Mouse (Mus musculus): ENCODE measurements at regions not wholly inside any gene's neighbourhood (a gene's known extent, or its start where the extent isn't known, plus 50 kb on each side); places are given as distances from the start of the nearest gene placed in this dataset.

GRCm38 (mm10) chr9:32927656-32928055 lies 291.6 kb downstream of the Ets1 start:
- Histone ChIP-seq H3K4me3 (no peak overlapping the region), H3K9ac (ENCODE audit: low read depth, low read length) (no peak overlapping the region), H3K27ac (peak overlapping the region; percentile 5; the same call in 1 of the 2 replicates), H3K79me2 (replicated peaks; ENCODE audit: control insufficient read depth, insufficient read depth, low read length) (no peaks in the 10 kb centered on the region), H3K27me3 (ENCODE audit: control insufficient read depth, insufficient read depth, low read length) (no peaks in the 10 kb centered on the region), H3K4me1 (ENCODE audit: control insufficient read depth, insufficient read depth, low read length) (peaks cover 17% of the 10 kb centered on the region), H3K36me3 (ENCODE audit: control insufficient read depth, insufficient read depth, low read length) (peaks cover 11% of the 10 kb centered on the region)
- no peak for DNase-seq
- no peak for TF ChIP-seq CTCF (IDR thresholded peaks at IDR 0.05)
- TF ChIP-seq EP300 (IDR thresholded peaks at IDR 0.05; ENCODE audit: insufficient read depth, low read depth, low read length): no peak
- no peak for TF ChIP-seq POLR2A (IDR thresholded peaks at IDR 0.05; ENCODE audit: insufficient read depth, low read depth, low read length)
- intact Hi-C loops (cut with DNase I): no loop called here
- WGBS: 85% methylated on average over 1 of the region's 1 CpGs

GRCm38 (mm10) chr9:32928289-32929000 lies 292.4 kb downstream of the Ets1 start:
- H3K27ac ChIP-seq: no peak overlapping the region
- no peak overlapping the region for H3K4me3 ChIP-seq
- WGBS: 92% methylated on average over 8 of the region's 8 CpGs
- peaks cover 11% of the 10 kb centered on the region for H3K36me3 ChIP-seq (ENCODE audit: control insufficient read depth, insufficient read depth, low read length)
- no peak for DNase-seq
- H3K79me2 ChIP-seq (replicated peaks; ENCODE audit: control insufficient read depth, insufficient read depth, low read length): no peaks in the 10 kb centered on the region
- H3K27me3 ChIP-seq (ENCODE audit: control insufficient read depth, insufficient read depth, low read length): no peaks in the 10 kb centered on the region
- peaks cover 19% of the 10 kb centered on the region for H3K4me1 ChIP-seq (ENCODE audit: control insufficient read depth, insufficient read depth, low read length)
- intact Hi-C loops (cut with DNase I): no loop called here
- TF ChIP-seq EP300 (IDR thresholded peaks at IDR 0.05; ENCODE audit: insufficient read depth, low read depth, low read length): no peak
- TF ChIP-seq POLR2A (IDR thresholded peaks at IDR 0.05; ENCODE audit: insufficient read depth, low read depth, low read length): no peak
- no peak for TF ChIP-seq CTCF (IDR thresholded peaks at IDR 0.05)
- no peak overlapping the region for H3K9ac ChIP-seq (ENCODE audit: low read depth, low read length)

- no peaks in the 10 kb centered on the region for H3K79me2 ChIP-seq (replicated peaks; ENCODE audit: control insufficient read depth, insufficient read depth, low read length)
- WGBS: 89% methylated on average over 1 of the region's 1 CpGs
- H3K4me3 ChIP-seq: no peak overlapping the region
- TF ChIP-seq CTCF (IDR thresholded peaks at IDR 0.05) (no peak), POLR2A (IDR thresholded peaks at IDR 0.05; ENCODE audit: insufficient read depth, low read depth, low read length) (no peak), EP300 (IDR thresholded peaks at IDR 0.05; ENCODE audit: insufficient read depth, low read depth, low read length) (no peak)
- H3K9ac ChIP-seq (ENCODE audit: low read depth, low read length): no peak overlapping the region
- no peak overlapping the region for H3K27ac ChIP-seq
- DNase-seq: no peak
- peaks cover 18% of the 10 kb centered on the region for H3K36me3 ChIP-seq (ENCODE audit: control insufficient read depth, insufficient read depth, low read length)
- intact Hi-C loops (cut with DNase I): no loop called here
- H3K4me1 ChIP-seq (ENCODE audit: control insufficient read depth, insufficient read depth, low read length): peaks cover 25% of the 10 kb centered on the region
- H3K27me3 ChIP-seq (ENCODE audit: control insufficient read depth, insufficient read depth, low read length): no peaks in the 10 kb centered on the region
Measured at GRCm38 (mm10) chr9:32929331-32929730, 293.3 kb downstream of the Ets1 start.

GRCm38 (mm10) chr9:32929826-32930225 lies 293.8 kb downstream of the Ets1 start:
- H3K36me3 ChIP-seq (ENCODE audit: control insufficient read depth, insufficient read depth, low read length): peaks cover 20% of the 10 kb centered on the region
- no peak for DNase-seq
- WGBS: 96% methylated on average over 3 of the region's 3 CpGs
- H3K4me1 ChIP-seq (ENCODE audit: control insufficient read depth, insufficient read depth, low read length): peaks cover 27% of the 10 kb centered on the region
- intact Hi-C loops (cut with DNase I): loop anchor here (10.0 kb wide), 2 partner anchors 45 to 95 kb away; no protein-coding TSS in a partner anchor
- TF ChIP-seq EP300 (IDR thresholded peaks at IDR 0.05; ENCODE audit: insufficient read depth, low read depth, low read length) (no peak), CTCF (IDR thresholded peaks at IDR 0.05) (no peak), POLR2A (IDR thresholded peaks at IDR 0.05; ENCODE audit: insufficient read depth, low read depth, low read length) (no peak)
- no peaks in the 10 kb centered on the region for H3K79me2 ChIP-seq (replicated peaks; ENCODE audit: control insufficient read depth, insufficient read depth, low read length)
- H3K27me3 ChIP-seq (ENCODE audit: control insufficient read depth, insufficient read depth, low read length): no peaks in the 10 kb centered on the region
- no peak overlapping the region for H3K9ac ChIP-seq (ENCODE audit: low read depth, low read length)
- H3K27ac ChIP-seq: no peak overlapping the region
- no peak overlapping the region for H3K4me3 ChIP-seq

GRCm38 (mm10) chr9:32931266-32932005 lies 295.4 kb downstream of the Ets1 start:
- Histone ChIP-seq H3K27me3 (ENCODE audit: control insufficient read depth, insufficient read depth, low read length) (no peaks in the 10 kb centered on the region), H3K79me2 (replicated peaks; ENCODE audit: control insufficient read depth, insufficient read depth, low read length) (no peaks in the 10 kb centered on the region)
- intact Hi-C loops (cut with DNase I): loop anchor here (10.0 kb wide), 2 partner anchors 47 to 97 kb away; no protein-coding TSS in a partner anchor

More at GRCm38 (mm10) chr9:32931266-32932005, 295.4 kb downstream of the Ets1 start:
- no peak for DNase-seq
- H3K36me3 ChIP-seq (ENCODE audit: control insufficient read depth, insufficient read depth, low read length): peaks cover 18% of the 10 kb centered on the region
- 79% methylated on average over 10 of the region's 10 CpGs for WGBS
- H3K4me1 ChIP-seq (ENCODE audit: control insufficient read depth, insufficient read depth, low read length): peaks cover 23% of the 10 kb centered on the region
- no peak overlapping the region for H3K9ac ChIP-seq (ENCODE audit: low read depth, low read length)
- peak overlapping the region; percentile 88 for H3K27ac ChIP-seq
- H3K4me3 ChIP-seq: no peak overlapping the region
- no peak for TF ChIP-seq CTCF (IDR thresholded peaks at IDR 0.05)
- no peak for TF ChIP-seq EP300 (IDR thresholded peaks at IDR 0.05; ENCODE audit: insufficient read depth, low read depth, low read length)
- no peak for TF ChIP-seq POLR2A (IDR thresholded peaks at IDR 0.05; ENCODE audit: insufficient read depth, low read depth, low read length)

Measured in heart, adult 2 months (tissue).